Mouse (Mus musculus): ENCODE data around the gene C1qc.

DNA sequence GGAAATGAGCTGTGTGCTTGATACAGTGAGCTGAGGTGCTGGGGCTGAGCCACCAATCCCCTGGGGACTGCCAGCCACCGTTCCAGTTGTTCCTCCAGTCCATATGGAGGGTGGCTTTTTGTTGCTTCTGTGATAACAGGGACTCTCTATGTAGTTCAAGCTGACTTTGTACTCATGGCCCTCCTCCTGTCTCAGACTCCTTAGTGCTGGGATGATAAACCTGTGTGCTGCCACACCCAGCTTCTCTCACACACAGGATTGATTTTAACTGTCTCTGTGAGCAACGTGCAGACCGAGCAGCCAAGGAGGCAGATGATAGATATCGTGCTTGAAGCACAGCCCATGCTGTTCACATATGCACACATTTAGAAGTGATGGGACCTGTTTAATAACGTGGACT, 40.7 kb downstream of the C1qc start:
- TF ChIP-seq CTCF (IDR thresholded peaks at IDR 0.05; ENCODE audit: low read depth, low read length) (no peak), POLR2A (IDR thresholded peaks at IDR 0.05; ENCODE audit: borderline replicate concordance, low read depth, low read length) (no peak)

All from bone marrow macrophage, adult 2 months (primary cell).